Mouse (Mus musculus) MEL (cell line): ENCODE measurements at regions not wholly inside any gene's neighbourhood (a gene's known extent, or its start where the extent isn't known, plus 50 kb on each side); places are given as distances from the start of the nearest gene placed in this dataset.

ENCODE experiments used
- DNase-seq: peaks from one replicate; pipeline ENCODE4 v3.0.0; 2011; ENCODE audit warnings: low read depth, low spot score
- H3K27ac ChIP-seq: 2 replicates; pipeline ENCODE4 v1.5.1; 2012; ENCODE audit warnings: low read depth, mild to moderate bottlenecking, control low read depth, low read length, moderate library complexity; ENCODE audit not compliant: control insufficient read depth
- H3K27me3 ChIP-seq, 2 experiments: fragments of 150-350 bp in 1 of 2; sonication (generic) in 1 of 2; 2 replicates each; pipeline ENCODE4 v1.6.1; 2012; ENCODE audit warnings: low read length in 2 of 2, mild to moderate bottlenecking in 2 of 2, improper control_type of control experiment in 1 of 2, moderate library complexity in 1 of 2; ENCODE audit not compliant: insufficient read depth in 2 of 2, control insufficient read depth in 1 of 2
- H3K36me3 ChIP-seq, 2 experiments: 2 replicates each; pipeline ENCODE4 v1.6.1; 2012 to 2014; ENCODE audit warnings: low read length in 2 of 2, improper control_type of control experiment in 1 of 2, inconsistent platforms in 1 of 2, mild to moderate bottlenecking in 1 of 2; ENCODE audit not compliant: insufficient read depth in 2 of 2, control insufficient read depth in 1 of 2
- H3K4me1 ChIP-seq, 2 experiments: fragments of 150-350 bp in 1 of 2; sonication (generic) in 1 of 2; 2 replicates each; pipeline ENCODE4 v1.6.1; 2012; ENCODE audit warnings: low read length in 2 of 2, improper control_type of control experiment in 1 of 2, mild to moderate bottlenecking in 1 of 2; ENCODE audit not compliant: insufficient read depth in 2 of 2, control insufficient read depth in 1 of 2
- H3K4me3 ChIP-seq, 2 experiments: fragments of 150-350 bp in 1 of 2; sonication (generic) in 1 of 2; 2 replicates each; pipeline ENCODE4 v1.5.1; 2012; ENCODE audit warnings: low read depth in 2 of 2, low read length in 2 of 2, mild to moderate bottlenecking in 2 of 2, moderate library complexity in 2 of 2, control low read depth in 1 of 2, improper control_type of control experiment in 1 of 2; ENCODE audit not compliant: control insufficient read depth in 1 of 2, insufficient read depth in 1 of 2
- H3K79me2 ChIP-seq: 2 replicates; pipeline ENCODE4 v1.6.1; 2012; ENCODE audit warnings: mild to moderate bottlenecking, low read length, moderate library complexity; ENCODE audit not compliant: control insufficient read depth, poor library complexity, insufficient read depth
- H3K9ac ChIP-seq: 2 replicates; pipeline ENCODE4 v1.6.1; 2012; ENCODE audit warnings: low read depth, mild to moderate bottlenecking, control low read depth, low read length, moderate library complexity; ENCODE audit not compliant: control insufficient read depth, poor library complexity, severe bottlenecking
- H3K9me3 ChIP-seq: fragments of 150-350 bp; sonication (generic); replicated peaks from 2 replicates; pipeline ENCODE4 v1.6.1; 2012; ENCODE audit warnings: mild to moderate bottlenecking, low read length, improper control_type of control experiment, moderate library complexity; ENCODE audit not compliant: insufficient read depth
- BHLHE40 ChIP-seq: IDR thresholded peaks from 2 replicates; pipeline ENCODE4 v1.6.1; 2012; ENCODE audit warnings: low read depth, mild to moderate bottlenecking, inconsistent platforms, low read length, improper control_type of control experiment, borderline replicate concordance
- CHD1 ChIP-seq: IDR thresholded peaks from 2 replicates; pipeline ENCODE4 v1.6.1; 2012; ENCODE audit warnings: low read depth, mild to moderate bottlenecking, inconsistent platforms, low read length, improper control_type of control experiment
- CTCF ChIP-seq, 3 experiments: IDR thresholded peaks in 2 of 3; conservative IDR thresholded peaks in 1 of 3; 2 replicates each; pipeline ENCODE4 v1.5.1; 2011 to 2012; ENCODE audit warnings: low read length in 3 of 3, low read depth in 2 of 3, mild to moderate bottlenecking in 2 of 3, improper control_type of control experiment in 1 of 3, inconsistent platforms in 1 of 3, mixed read lengths in 1 of 3, moderate library complexity in 1 of 3; ENCODE audit not compliant: control insufficient read depth in 1 of 3, insufficient read depth in 1 of 3, poor library complexity in 1 of 3, severe bottlenecking in 1 of 3
- E2F4 ChIP-seq: IDR thresholded peaks from 2 replicates; pipeline ENCODE4 v1.6.1; 2011; ENCODE audit warnings: low read depth, low read length, improper control_type of control experiment, borderline replicate concordance
- ELF1 ChIP-seq: IDR thresholded peaks from 2 replicates; pipeline ENCODE4 v1.6.1; 2014; ENCODE audit warnings: low read depth, mild to moderate bottlenecking, inconsistent platforms, low read length, improper control_type of control experiment, moderate library complexity
- EP300 ChIP-seq, 2 experiments: IDR thresholded peaks; 2 replicates each; pipeline ENCODE4 v1.6.1; 2011; ENCODE audit warnings: improper control_type of control experiment in 2 of 2, low read length in 2 of 2, low read depth in 1 of 2, mild to moderate bottlenecking in 1 of 2
- MAFK ChIP-seq: IDR thresholded peaks from 2 replicates; pipeline ENCODE4 v1.6.1; 2011; ENCODE audit warnings: low read depth, mild to moderate bottlenecking, low read length, improper control_type of control experiment, borderline replicate concordance
- MAZ ChIP-seq: IDR thresholded peaks from 2 replicates; pipeline ENCODE4 v1.6.1; 2012; ENCODE audit warnings: low read depth, mild to moderate bottlenecking, inconsistent platforms, low read length, improper control_type of control experiment
- MYB ChIP-seq: IDR thresholded peaks from 2 replicates; pipeline ENCODE4 v1.6.1; 2011; ENCODE audit warnings: mild to moderate bottlenecking, low read depth, low read length, improper control_type of control experiment
- NRF1 ChIP-seq: IDR thresholded peaks from 2 replicates; pipeline ENCODE4 v1.6.1; 2014; ENCODE audit warnings: low read depth, mild to moderate bottlenecking, inconsistent platforms, low read length, improper control_type of control experiment, moderate library complexity; ENCODE audit not compliant: poor library complexity, insufficient read depth, severe bottlenecking
- POLR2AphosphoS5 ChIP-seq: IDR thresholded peaks from 2 replicates; pipeline ENCODE4 v1.6.1; 2012; ENCODE audit warnings: low read depth, borderline replicate concordance, mild to moderate bottlenecking, inconsistent platforms, low read length, moderate library complexity, mixed read lengths
- RAD21 ChIP-seq: IDR thresholded peaks from 2 replicates; pipeline ENCODE4 v1.6.1; 2011; ENCODE audit warnings: mild to moderate bottlenecking, low read depth, low read length, improper control_type of control experiment
- RCOR1 ChIP-seq: IDR thresholded peaks from 2 replicates; pipeline ENCODE4 v1.6.1; 2012; ENCODE audit warnings: low read depth, mild to moderate bottlenecking, inconsistent platforms, low read length, improper control_type of control experiment
- SIN3A ChIP-seq: IDR thresholded peaks from 2 replicates; pipeline ENCODE4 v1.6.1; 2012; ENCODE audit warnings: low read length, improper control_type of control experiment, inconsistent platforms
- UBTF ChIP-seq: IDR thresholded peaks from 2 replicates; pipeline ENCODE4 v1.6.1; 2012; ENCODE audit warnings: low read depth, mild to moderate bottlenecking, inconsistent platforms, low read length, improper control_type of control experiment, moderate library complexity, borderline replicate concordance; ENCODE audit not compliant: insufficient read depth
- USF1 ChIP-seq: IDR thresholded peaks from 2 replicates; pipeline ENCODE4 v1.6.1; 2014; ENCODE audit warnings: low read depth, mild to moderate bottlenecking, inconsistent platforms, low read length, improper control_type of control experiment, moderate library complexity
- USF2 ChIP-seq, 2 experiments: IDR thresholded peaks; 2 replicates each; pipeline ENCODE4 v1.6.1; 2011 to 2012; ENCODE audit warnings: improper control_type of control experiment in 2 of 2, low read length in 2 of 2, borderline replicate concordance in 1 of 2, inconsistent platforms in 1 of 2, low read depth in 1 of 2, mild to moderate bottlenecking in 1 of 2; ENCODE audit not compliant: insufficient read depth in 1 of 2
- ZC3H11A ChIP-seq: IDR thresholded peaks from 2 replicates; pipeline ENCODE4 v1.6.1; 2012; ENCODE audit warnings: low read depth, mild to moderate bottlenecking, inconsistent platforms, low read length, improper control_type of control experiment
- ZKSCAN1 ChIP-seq: IDR thresholded peaks from 2 replicates; pipeline ENCODE4 v1.6.1; 2012; ENCODE audit warnings: low read depth, mild to moderate bottlenecking, inconsistent platforms, low read length, improper control_type of control experiment, moderate library complexity
- ZNF384 ChIP-seq: IDR thresholded peaks from 2 replicates; pipeline ENCODE4 v1.6.1; 2012; ENCODE audit warnings: low read depth, mild to moderate bottlenecking, inconsistent platforms, low read length, improper control_type of control experiment

- Histone ChIP-seq H3K27me3 (no peaks in the 10 kb centered on the region), H3K4me3 (no peak overlapping the region), H3K27ac (no peak overlapping the region), H3K79me2 (no peaks in the 10 kb centered on the region), H3K9me3 (no peaks in the 10 kb centered on the region), H3K36me3 (no peaks in the 10 kb centered on the region), H3K4me1 (no peaks in the 10 kb centered on the region), H3K9ac (no peak overlapping the region)
- no peak for TF ChIP-seq E2F4
- TF ChIP-seq ZNF384, result no peak
- no peak for TF ChIP-seq ELF1
- TF ChIP-seq RAD21, result no peak
- DNase-seq, result no peak
Observed at GRCm38 (mm10) chr5:120262715-120263273, 146.5 kb downstream of the Rbm19 start.

GRCm38 (mm10) chr5:120269416-120269860 is 153.2 kb downstream of the Rbm19 start:
- H3K4me3 ChIP-seq, result no peak overlapping the region
- no peak for TF ChIP-seq RAD21
- TF ChIP-seq EP300 (IDR thresholded peaks at IDR 0.05; ENCODE audit: low read depth in 1 of 2, low read length in 2 of 2), result no peak
- TF ChIP-seq SIN3A, result no peak
- TF ChIP-seq MYB, result no peak
- no peak for TF ChIP-seq CTCF (IDR thresholded peaks at IDR 0.05 in 2 of 3, conservative IDR thresholded peaks at IDR 0.05 in 1 of 3; ENCODE audit: control insufficient read depth in 1 of 3, insufficient read depth in 1 of 3, low read depth in 2 of 3, low read length in 3 of 3, poor library complexity in 1 of 3, severe bottlenecking in 1 of 3)
- TF ChIP-seq USF1, result no peak
- TF ChIP-seq RCOR1, result no peak
- TF ChIP-seq NRF1, result no peak
- TF ChIP-seq POLR2AphosphoS5, result no peak
- no peak for TF ChIP-seq MAFK
- TF ChIP-seq CHD1, result no peak
- no peak for TF ChIP-seq BHLHE40
- TF ChIP-seq USF2 (IDR thresholded peaks at IDR 0.05; ENCODE audit: borderline replicate concordance in 1 of 2, insufficient read depth in 1 of 2, low read depth in 1 of 2, low read length in 2 of 2), result no peak
- TF ChIP-seq ZKSCAN1, result no peak
- no peak for TF ChIP-seq ELF1
- TF ChIP-seq MAZ, result no peak
- no peak for TF ChIP-seq UBTF
- no peak for TF ChIP-seq ZC3H11A
- H3K27ac ChIP-seq, result no peak overlapping the region
- H3K27me3 ChIP-seq, result no peaks in the 10 kb centered on the region
- no peaks in the 10 kb centered on the region for H3K9me3 ChIP-seq
- H3K36me3 ChIP-seq, result no peaks in the 10 kb centered on the region
- H3K4me1 ChIP-seq, result no peaks in the 10 kb centered on the region
- no peaks in the 10 kb centered on the region for H3K79me2 ChIP-seq
- H3K9ac ChIP-seq, result no peak overlapping the region
- DNase-seq, result no peak
